Mouse (Mus musculus): Measurements from ENCODE around the gene Fgf2. TPM values are rescaled to one million over a fixed set of nuclear protein-coding genes. Genes with fewer than 3 reads are reported as not detected.

Gene Fgf2
- 0.10 and 0.13 TPM in 2 replicates for polyA plus RNA-seq (2015; fragmentation: Nextera tagmentation; extraction: Ambion mirVana)

DNA sequence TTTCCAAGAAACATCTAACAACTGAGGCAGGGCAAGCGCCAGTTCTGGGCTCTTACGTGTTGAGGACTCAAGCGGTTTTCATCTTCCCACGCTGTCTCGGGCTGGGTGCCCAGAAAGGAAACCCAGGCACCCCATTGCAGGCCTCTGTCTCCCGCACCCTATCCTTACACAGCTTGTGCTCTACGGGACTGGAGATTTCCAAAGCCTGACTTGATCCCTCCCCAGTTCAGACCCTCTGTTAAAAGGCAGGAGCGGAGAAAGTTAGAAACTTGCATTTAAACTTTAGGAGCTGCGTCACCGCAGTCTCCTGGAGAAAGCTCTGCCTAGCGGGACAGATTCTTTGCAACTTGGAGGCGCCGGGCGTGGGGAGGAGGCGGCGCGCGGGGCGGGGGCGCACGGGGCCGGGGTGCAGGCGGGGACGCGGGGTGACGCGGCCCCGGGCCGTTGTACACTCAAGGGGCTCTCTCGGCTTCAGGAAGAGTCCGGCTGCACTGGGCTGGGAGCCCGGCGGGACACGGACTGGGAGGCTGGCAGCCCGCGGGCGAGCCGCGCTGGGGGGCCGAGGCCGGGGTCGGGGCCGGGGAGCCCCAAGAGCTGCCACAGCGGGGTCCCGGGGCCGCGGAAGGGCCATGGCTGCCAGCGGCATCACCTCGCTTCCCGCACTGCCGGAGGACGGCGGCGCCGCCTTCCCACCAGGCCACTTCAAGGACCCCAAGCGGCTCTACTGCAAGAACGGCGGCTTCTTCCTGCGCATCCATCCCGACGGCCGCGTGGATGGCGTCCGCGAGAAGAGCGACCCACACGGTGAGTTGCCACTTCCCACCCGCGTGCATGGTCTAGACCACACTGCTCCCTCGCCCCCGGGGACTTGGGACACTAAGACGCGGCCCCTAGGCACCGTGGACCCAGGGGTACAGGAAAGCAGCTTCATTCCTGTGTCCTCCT is at the start of gene Fgf2:
Fgf2 (plus strand) TSS at position 126 of the 945 bp plus-strand sequence.
- WGBS (ENCODE audit: insufficient replicate concordance), result 2% methylated on average over 73 of the region's 75 CpGs
- Histone ChIP-seq H3K9ac (peak within 1 kb of the TSS; percentile 54), H3K27ac (no peak within 1 kb of the TSS), H3K36me3 (no peaks in the 10 kb centered on the region), H3K4me3 (replicated peaks) (peak within 1 kb of the TSS; percentile 64), H3K4me1 (replicated peaks) (peaks cover 31% of the 10 kb centered on the region), H3K4me2 (peak within 1 kb of the TSS; percentile 82), H3K9me3 (replicated peaks) (no peaks in the 10 kb centered on the region), H3K27me3 (peaks cover 66% of the 10 kb centered on the region)
- no peak for DNase-seq
- no peak for ATAC-seq (ENCODE audit: low read depth)

- DNase-seq, result no peak
- Histone ChIP-seq H3K9ac (no peak overlapping the region), H3K27ac (no peak overlapping the region), H3K4me2 (no peak overlapping the region), H3K36me3 (no peaks in the 10 kb centered on the region), H3K27me3 (no peaks in the 10 kb centered on the region), H3K4me1 (replicated peaks) (peaks cover 18% of the 10 kb centered on the region), H3K9me3 (replicated peaks) (no peaks in the 10 kb centered on the region), H3K4me3 (replicated peaks) (no peak overlapping the region)
- no peak for ATAC-seq (ENCODE audit: low read depth)
- WGBS (ENCODE audit: insufficient replicate concordance), result 56% methylated on average over 3 of the region's 3 CpGs
Observed at GRCm38 (mm10) chr3:37299470-37299869, 48.7 kb upstream of the Fgf2 start.

GRCm38 (mm10) chr3:37302685-37303084 is 45.5 kb upstream of the Fgf2 start:
- WGBS (ENCODE audit: insufficient replicate concordance), result 26% methylated on average over 12 of the region's 12 CpGs
- DNase-seq (peak; percentile 68), ATAC-seq (ENCODE audit: low read depth) (peak; percentile 44; the same call in 1 of the 2 replicates)
- no peak overlapping the region for H3K9ac ChIP-seq
- H3K4me1 ChIP-seq (replicated peaks), result peaks cover 20% of the 10 kb centered on the region
- no peaks in the 10 kb centered on the region for H3K9me3 ChIP-seq (replicated peaks)
- no peaks in the 10 kb centered on the region for H3K27me3 ChIP-seq
- no peak overlapping the region for H3K4me3 ChIP-seq (replicated peaks)
- H3K4me2 ChIP-seq, result no peak overlapping the region
- no peaks in the 10 kb centered on the region for H3K36me3 ChIP-seq
- no peak overlapping the region for H3K27ac ChIP-seq

GRCm38 (mm10) chr3:37303392-37304139 is 44.6 kb upstream of the Fgf2 start:
- H3K4me3 ChIP-seq (replicated peaks), result no peak overlapping the region
- 0 out of 2 replicates have a peak overlapping the region, but pooled peaks have one; percentile 3 for H3K4me2 ChIP-seq
- peak overlapping the region; percentile 87 for H3K27ac ChIP-seq
- no peaks in the 10 kb centered on the region for H3K27me3 ChIP-seq
- H3K9me3 ChIP-seq (replicated peaks), result no peaks in the 10 kb centered on the region
- DNase-seq (peak; percentile 54), ATAC-seq (ENCODE audit: low read depth) (peak; percentile 92)
- WGBS (ENCODE audit: insufficient replicate concordance), result 17% methylated on average over 8 of the region's 8 CpGs
- H3K36me3 ChIP-seq, result no peaks in the 10 kb centered on the region
- peaks cover 20% of the 10 kb centered on the region for H3K4me1 ChIP-seq (replicated peaks)
- peak overlapping the region; percentile 34; the same call in 1 of the 2 replicates for H3K9ac ChIP-seq

- no peaks in the 10 kb centered on the region for H3K36me3 ChIP-seq
- ATAC-seq (ENCODE audit: low read depth) (peak; percentile 55), DNase-seq (no peak)
- WGBS (ENCODE audit: insufficient replicate concordance), result under 1% methylated on average over 10 of the region's 10 CpGs
- H3K27ac ChIP-seq, result 0 out of 2 replicates have a peak overlapping the region, but pooled peaks have one; percentile 6
- no peaks in the 10 kb centered on the region for H3K9me3 ChIP-seq (replicated peaks)
- H3K4me3 ChIP-seq (replicated peaks), result peak overlapping the region; percentile 80
- H3K27me3 ChIP-seq, result no peaks in the 10 kb centered on the region
- H3K4me1 ChIP-seq (replicated peaks), result peaks cover 25% of the 10 kb centered on the region
- peak overlapping the region; percentile 85 for H3K9ac ChIP-seq
- peak overlapping the region; percentile 90 for H3K4me2 ChIP-seq
Observed at GRCm38 (mm10) chr3:37311897-37312369, 36.2 kb upstream of the Fgf2 start.

DNA sequence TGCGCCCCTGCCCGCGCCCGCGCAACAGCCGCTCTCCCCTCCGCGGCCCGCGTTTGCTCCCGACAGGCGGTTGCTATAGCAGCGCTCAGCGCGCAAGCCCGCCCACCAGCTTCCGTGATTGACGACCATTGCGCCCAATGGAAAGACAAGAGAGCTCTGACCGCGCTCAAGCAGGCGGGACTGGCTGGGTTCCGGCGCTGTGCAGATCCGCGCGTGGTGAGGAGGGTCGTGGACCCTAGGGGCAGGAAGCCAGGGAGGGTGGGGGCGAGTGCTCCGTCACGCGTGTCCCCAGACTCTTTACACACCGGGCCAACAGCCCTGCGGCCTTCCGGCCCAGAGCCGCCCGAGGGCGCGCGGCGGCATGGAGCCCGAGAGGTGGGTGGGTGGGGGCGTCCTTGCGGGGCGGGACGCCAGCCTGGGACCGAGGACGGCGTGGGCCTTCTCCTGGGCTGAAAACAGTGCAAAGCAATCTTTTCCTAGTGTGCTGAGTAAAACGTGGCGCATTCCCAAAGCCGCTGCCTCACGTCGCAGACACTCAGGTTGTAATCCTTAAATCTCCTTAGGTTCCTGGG is 35.7 kb upstream of the Fgf2 start, which contains the start of the genes Bbs12 and Cetn4:
Bbs12 (plus strand) TSS at position 185 of the 572 bp plus-strand sequence.
Cetn4 (minus strand) TSS at position 339 of the 572 bp plus-strand sequence.
- H3K4me2 ChIP-seq, result peak within 1 kb of the TSS; percentile 90
- DNase-seq (peak; percentile 89), ATAC-seq (ENCODE audit: low read depth) (peak; percentile 99)
- H3K9ac ChIP-seq, result peak within 1 kb of the TSS; percentile 85
- H3K27ac ChIP-seq, result peak within 1 kb of the TSS; percentile 68
- under 1% methylated on average over 54 of the region's 54 CpGs for WGBS (ENCODE audit: insufficient replicate concordance)
- H3K27me3 ChIP-seq, result no peaks in the 10 kb centered on the region
- H3K36me3 ChIP-seq, result no peaks in the 10 kb centered on the region
- H3K4me3 ChIP-seq (replicated peaks), result peak within 1 kb of the TSS; percentile 80
- H3K4me1 ChIP-seq (replicated peaks), result peaks cover 25% of the 10 kb centered on the region
- no peaks in the 10 kb centered on the region for H3K9me3 ChIP-seq (replicated peaks)

DNA sequence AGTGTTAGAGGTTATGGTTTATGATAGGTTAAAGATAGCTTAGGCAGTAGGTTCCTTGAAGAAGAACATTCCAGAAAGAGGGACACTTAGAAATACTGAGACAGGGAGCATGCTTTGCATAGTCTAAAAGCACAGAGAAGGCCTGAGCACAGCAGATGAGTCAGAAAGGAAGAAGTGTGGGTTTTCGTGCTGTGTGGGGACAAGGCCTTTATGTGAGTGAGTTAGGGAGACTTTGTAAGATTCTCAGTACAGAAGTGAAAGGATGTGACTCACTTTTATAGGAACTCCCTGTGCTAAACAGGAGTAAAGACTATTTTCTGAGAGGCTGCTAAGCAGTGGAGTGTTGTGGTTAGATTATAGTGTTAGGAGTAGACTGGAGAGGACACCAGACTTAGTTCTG is 34.8 kb upstream of the Fgf2 start:
- no peak for DNase-seq
- H3K27ac ChIP-seq, result peak overlapping the region; percentile 48; the same call in 1 of the 2 replicates
- H3K36me3 ChIP-seq, result no peaks in the 10 kb centered on the region
- peak overlapping the region; percentile 90 for H3K4me2 ChIP-seq
- peak overlapping the region; percentile 80 for H3K4me3 ChIP-seq (replicated peaks)
- 17% methylated on average over 1 of the region's 1 CpGs for WGBS (ENCODE audit: insufficient replicate concordance)
- H3K4me1 ChIP-seq (replicated peaks), result peaks cover 25% of the 10 kb centered on the region
- no peaks in the 10 kb centered on the region for H3K27me3 ChIP-seq
- ATAC-seq (ENCODE audit: low read depth), result no peak
- H3K9ac ChIP-seq, result peak overlapping the region; percentile 85; the same call in 1 of the 2 replicates
- H3K9me3 ChIP-seq (replicated peaks), result no peaks in the 10 kb centered on the region

DNA sequence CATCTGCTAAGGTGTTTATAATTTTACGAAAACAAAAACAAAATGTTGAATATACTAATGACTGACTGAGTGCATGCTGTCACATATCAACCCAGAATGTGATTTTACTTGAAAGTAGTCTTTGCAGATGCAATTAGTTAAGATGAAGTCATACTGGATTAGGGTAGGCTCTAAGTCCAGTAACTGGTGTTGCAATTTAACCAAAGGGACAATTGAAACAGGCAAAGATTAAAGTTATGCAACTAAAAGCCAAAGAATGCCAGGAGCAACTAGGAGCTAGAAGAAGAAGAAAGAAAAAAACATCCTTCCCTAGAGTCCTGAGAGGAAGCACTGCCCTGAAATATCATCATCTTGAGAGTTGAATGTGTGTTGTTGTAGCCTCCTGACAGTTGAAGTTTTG is 31.9 kb upstream of the Fgf2 start:
- H3K27me3 ChIP-seq, result no peaks in the 10 kb centered on the region
- 84% methylated on average over 1 of the region's 1 CpGs for WGBS (ENCODE audit: insufficient replicate concordance)
- peaks cover 21% of the 10 kb centered on the region for H3K4me1 ChIP-seq (replicated peaks)
- H3K4me3 ChIP-seq (replicated peaks), result no peak overlapping the region
- no peak for ATAC-seq (ENCODE audit: low read depth)
- no peaks in the 10 kb centered on the region for H3K9me3 ChIP-seq (replicated peaks)
- DNase-seq, result no peak
- no peak overlapping the region for H3K27ac ChIP-seq
- no peak overlapping the region for H3K9ac ChIP-seq
- H3K4me2 ChIP-seq, result no peak overlapping the region
- peaks cover 21% of the 10 kb centered on the region for H3K36me3 ChIP-seq

DNA sequence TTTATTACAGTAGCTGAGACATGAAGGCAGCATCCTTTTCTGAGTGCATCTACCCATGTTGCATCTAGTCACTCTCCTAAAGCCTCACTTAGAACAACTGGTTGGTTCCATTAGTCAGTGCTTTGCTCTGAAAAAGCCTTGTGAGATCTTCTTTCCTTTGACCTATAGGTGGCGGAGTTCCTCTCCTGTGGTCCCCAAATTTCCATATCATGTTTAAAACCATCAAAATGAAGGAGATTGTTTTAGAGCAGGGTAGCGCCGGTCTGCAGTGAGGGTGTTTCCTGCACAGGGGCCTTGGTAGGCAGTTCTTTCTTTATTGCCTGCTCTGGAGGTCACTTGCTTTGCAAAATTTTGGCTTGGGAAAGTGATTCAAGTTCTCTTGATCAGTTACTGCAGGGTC is 23.8 kb upstream of the Fgf2 start:
- H3K27ac ChIP-seq, result no peak overlapping the region
- no peak overlapping the region for H3K4me3 ChIP-seq (replicated peaks)
- H3K9ac ChIP-seq, result no peak overlapping the region
- H3K9me3 ChIP-seq (replicated peaks), result no peaks in the 10 kb centered on the region
- no peak for DNase-seq
- H3K4me2 ChIP-seq, result no peak overlapping the region
- H3K4me1 ChIP-seq (replicated peaks), result peaks cover 32% of the 10 kb centered on the region
- no peaks in the 10 kb centered on the region for H3K27me3 ChIP-seq
- 22% methylated on average over 3 of the region's 3 CpGs for WGBS (ENCODE audit: insufficient replicate concordance)
- no peak for ATAC-seq (ENCODE audit: low read depth)
- H3K36me3 ChIP-seq, result peaks cover 16% of the 10 kb centered on the region

DNA sequence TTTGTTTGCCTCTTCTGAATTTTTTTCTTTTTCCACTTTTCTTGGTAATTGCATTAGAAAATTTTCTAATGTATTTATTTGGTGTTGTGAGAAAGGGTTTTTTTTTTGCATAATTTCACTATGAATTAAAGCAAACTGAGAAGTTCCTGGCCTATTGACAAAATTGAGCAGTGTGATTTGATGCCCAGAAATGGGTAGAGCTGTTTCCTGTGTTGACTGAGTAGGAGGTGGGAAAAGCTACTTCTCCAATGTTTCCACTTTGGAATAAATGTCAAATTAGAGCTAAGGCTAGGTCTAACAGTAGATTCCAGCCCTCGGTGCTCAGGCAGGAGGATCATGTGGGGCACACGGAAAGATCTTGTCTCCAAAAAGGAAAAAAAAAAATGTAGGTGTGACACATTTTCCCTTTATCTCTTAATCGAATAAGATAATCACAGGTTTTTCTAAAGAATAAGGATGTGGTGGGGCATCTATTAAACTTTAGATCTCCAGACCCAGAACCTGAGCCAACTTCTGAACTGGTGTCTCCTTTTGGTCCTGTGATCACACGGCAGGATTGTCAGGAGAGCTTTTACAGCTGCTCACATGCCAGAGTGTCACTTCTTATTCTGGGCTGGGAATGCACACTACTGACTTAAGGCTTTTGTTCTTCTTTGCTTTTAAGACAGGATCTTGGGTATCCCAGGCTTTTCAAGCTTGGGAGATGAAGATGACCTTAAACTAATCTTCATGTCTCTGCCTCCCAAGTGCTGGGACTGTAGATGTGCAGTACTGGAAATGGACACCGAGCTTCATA is 22.6 kb upstream of the Fgf2 start:
- ATAC-seq (ENCODE audit: low read depth), result no peak
- no peaks in the 10 kb centered on the region for H3K27me3 ChIP-seq

More for the DNA sequence above, 22.6 kb upstream of the Fgf2 start:
- Histone ChIP-seq H3K9me3 (replicated peaks) (no peaks in the 10 kb centered on the region), H3K9ac (no peak overlapping the region), H3K36me3 (0 out of 2 replicates have a peak, but pooled peaks cover 5% of the 10 kb centered on the region), H3K4me1 (replicated peaks) (peaks cover 34% of the 10 kb centered on the region), H3K27ac (no peak overlapping the region), H3K4me2 (no peak overlapping the region), H3K4me3 (replicated peaks) (no peak overlapping the region)
- 46% methylated on average over 5 of the region's 5 CpGs for WGBS (ENCODE audit: insufficient replicate concordance)
- DNase-seq, result no peak

Measured in liver, embryonic 13.5 days (tissue).